Mouse (Mus musculus) lung, postnatal 0 days (tissue): Measurements from ENCODE around the gene Atp1a1. TPM values are rescaled to one million over a fixed set of nuclear protein-coding genes. Genes with fewer than 3 reads are reported as not detected.

ENCODE experiments used
- ATAC-seq: fragments of 200-750 bp; cut with Nextera tagmentation; 2 replicates; pipeline ENCODE4 v1.8.0; 2017; ENCODE audit warnings: moderate library complexity
- DNase-seq: peaks from one replicate; pipeline ENCODE4 v3.0.0-alpha.2; 2016; ENCODE audit warnings: low spot score
- H3K27ac ChIP-seq: fragments of 300-500 bp; sonication (generic); 2 replicates; pipeline ENCODE4 v1.5.1; 2014; ENCODE audit warnings: antibody characterized with exemption, mild to moderate bottlenecking, low read length, mixed read lengths
- H3K27me3 ChIP-seq: fragments of 300-500 bp; sonication (generic); replicated peaks from 2 replicates; pipeline ENCODE4 v1.6.1; 2014; ENCODE audit warnings: low read length, mixed read lengths; ENCODE audit not compliant: insufficient read depth
- H3K36me3 ChIP-seq: fragments of 300-500 bp; sonication (generic); 2 replicates; pipeline ENCODE4 v1.6.1; 2014; ENCODE audit warnings: low read length, mixed read lengths; ENCODE audit not compliant: insufficient read depth
- H3K4me1 ChIP-seq: fragments of 300-500 bp; sonication (generic); 2 replicates; pipeline ENCODE4 v1.6.1; 2014; ENCODE audit warnings: antibody characterized with exemption, low read depth, low read length, mixed read lengths; ENCODE audit not compliant: insufficient read depth
- H3K4me2 ChIP-seq: fragments of 300-500 bp; sonication (generic); replicated peaks from 2 replicates; pipeline ENCODE4 v1.6.1; 2014; ENCODE audit warnings: low read depth, mild to moderate bottlenecking, low read length, moderate library complexity, mixed read lengths
- H3K4me3 ChIP-seq: fragments of 300-500 bp; sonication (generic); 2 replicates; pipeline ENCODE4 v1.5.1; 2014; ENCODE audit warnings: low read depth, low read length
- H3K9ac ChIP-seq: fragments of 300-500 bp; sonication (generic); replicated peaks from 2 replicates; pipeline ENCODE4 v1.6.1; 2014; ENCODE audit warnings: low read depth, mild to moderate bottlenecking
- H3K9me3 ChIP-seq: fragments of 300-500 bp; sonication (generic); 2 replicates; pipeline ENCODE4 v1.6.1; 2016; ENCODE audit warnings: low read length, mixed read lengths
- CTCF ChIP-seq: IDR thresholded peaks from 2 replicates; pipeline ENCODE4 v1.5.1; 2016; ENCODE audit warnings: antibody characterized with exemption, mild to moderate bottlenecking
- EP300 ChIP-seq: IDR thresholded peaks from 2 replicates; pipeline ENCODE4 v1.6.1; 2016; ENCODE audit warnings: antibody characterized with exemption, mild to moderate bottlenecking, control low read depth
- WGBS: fragments of 180-500 bp; shearing (Covaris S2); extraction: QIAGEN DNeasy Blood & Tissue Kit; methylation state at CpG from one replicate; pipeline ENCODE4 v1.1.7; 2014; 5-methylcytosine and 5-hydroxymethylcytosine counted together
- polyA plus RNA-seq: library from polyadenylated mRNA; unstranded; fragments of >200 nt; fragmentation: Nextera tagmentation; extraction: Ambion mirVana; gene quantifications from 2 replicates; pipeline ENCODE4 v1.2.1, GENCODE M21; 2015

The Atp1a1 gene
- polyA plus RNA-seq, 1 experiment from 2014 or later: 136 TPM

DNA sequence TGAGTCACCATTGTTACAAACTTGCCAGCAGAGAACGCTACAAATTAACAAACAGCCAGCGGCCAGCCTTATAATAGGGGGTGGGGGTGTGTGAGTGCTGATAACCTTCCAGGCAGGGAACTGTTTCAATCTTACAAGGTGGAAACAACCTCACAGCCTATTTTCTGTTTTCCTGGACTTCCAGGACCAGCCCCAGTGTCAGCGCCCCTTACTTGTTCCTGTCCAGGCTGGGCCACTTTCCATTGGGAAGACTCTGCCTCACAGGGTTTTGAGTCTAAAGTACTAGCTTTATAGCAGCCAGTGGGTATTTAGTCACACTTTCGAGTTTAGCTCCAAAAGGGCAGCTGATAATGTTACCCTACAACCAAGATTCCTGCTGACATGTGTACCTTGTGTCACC is 2.8 kb downstream of the Atp1a1 start:
- no peaks in the 10 kb centered on the region for H3K36me3 ChIP-seq
- H3K4me1 ChIP-seq: peaks cover 43% of the 10 kb centered on the region
- H3K9ac ChIP-seq: no peak overlapping the region
- no peaks in the 10 kb centered on the region for H3K27me3 ChIP-seq
- H3K4me3 ChIP-seq: no peak overlapping the region
- DNase-seq (no peak), ATAC-seq (no peak)
- WGBS: 41% methylated on average over 4 of the region's 4 CpGs
- H3K9me3 ChIP-seq: no peaks in the 10 kb centered on the region
- peak overlapping the region; percentile 74; the same call in 1 of the 2 replicates for H3K27ac ChIP-seq
- no peak overlapping the region for H3K4me2 ChIP-seq
- no peak for TF ChIP-seq EP300
- no peak for TF ChIP-seq CTCF

DNA sequence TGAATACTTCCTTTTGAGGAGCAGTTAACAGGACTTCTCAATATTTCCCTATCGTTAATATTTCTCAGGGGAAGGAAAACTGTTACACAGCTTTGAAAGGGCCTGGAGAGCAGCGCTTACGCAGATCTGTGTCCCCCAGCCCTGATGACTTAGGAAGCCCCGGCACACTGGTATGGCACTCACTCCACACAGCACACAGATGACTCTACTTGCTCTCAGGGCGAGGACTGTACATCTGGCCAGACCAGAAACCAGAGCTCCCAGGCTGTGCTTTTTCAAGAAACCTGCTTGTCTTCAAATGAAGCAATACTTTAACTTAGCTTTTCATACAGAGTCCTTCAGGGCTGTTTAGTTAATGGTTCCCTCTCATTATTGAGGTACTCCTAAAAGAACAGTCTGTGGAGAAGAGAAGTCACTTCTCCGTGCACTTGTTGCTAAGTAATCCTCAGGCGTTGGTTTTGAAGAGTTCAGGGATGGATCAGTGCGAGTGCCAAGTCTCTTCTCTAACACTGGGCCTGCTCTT is 3.4 kb downstream of the Atp1a1 start:
- no peaks in the 10 kb centered on the region for H3K36me3 ChIP-seq
- DNase-seq (peak; percentile 78), ATAC-seq (0 out of 2 replicates have a peak, but pooled peaks have one; percentile 2)
- peak overlapping the region; percentile 23 for H3K4me2 ChIP-seq
- WGBS: 46% methylated on average over 8 of the region's 8 CpGs
- no peak overlapping the region for H3K9ac ChIP-seq
- no peak for TF ChIP-seq CTCF
- TF ChIP-seq EP300: 0 out of 2 replicates have a peak, but pooled peaks have one; percentile 33
- H3K9me3 ChIP-seq: no peaks in the 10 kb centered on the region
- H3K4me1 ChIP-seq: peaks cover 45% of the 10 kb centered on the region
- no peak overlapping the region for H3K4me3 ChIP-seq
- H3K27me3 ChIP-seq: no peaks in the 10 kb centered on the region
- peak overlapping the region; percentile 74 for H3K27ac ChIP-seq

DNA sequence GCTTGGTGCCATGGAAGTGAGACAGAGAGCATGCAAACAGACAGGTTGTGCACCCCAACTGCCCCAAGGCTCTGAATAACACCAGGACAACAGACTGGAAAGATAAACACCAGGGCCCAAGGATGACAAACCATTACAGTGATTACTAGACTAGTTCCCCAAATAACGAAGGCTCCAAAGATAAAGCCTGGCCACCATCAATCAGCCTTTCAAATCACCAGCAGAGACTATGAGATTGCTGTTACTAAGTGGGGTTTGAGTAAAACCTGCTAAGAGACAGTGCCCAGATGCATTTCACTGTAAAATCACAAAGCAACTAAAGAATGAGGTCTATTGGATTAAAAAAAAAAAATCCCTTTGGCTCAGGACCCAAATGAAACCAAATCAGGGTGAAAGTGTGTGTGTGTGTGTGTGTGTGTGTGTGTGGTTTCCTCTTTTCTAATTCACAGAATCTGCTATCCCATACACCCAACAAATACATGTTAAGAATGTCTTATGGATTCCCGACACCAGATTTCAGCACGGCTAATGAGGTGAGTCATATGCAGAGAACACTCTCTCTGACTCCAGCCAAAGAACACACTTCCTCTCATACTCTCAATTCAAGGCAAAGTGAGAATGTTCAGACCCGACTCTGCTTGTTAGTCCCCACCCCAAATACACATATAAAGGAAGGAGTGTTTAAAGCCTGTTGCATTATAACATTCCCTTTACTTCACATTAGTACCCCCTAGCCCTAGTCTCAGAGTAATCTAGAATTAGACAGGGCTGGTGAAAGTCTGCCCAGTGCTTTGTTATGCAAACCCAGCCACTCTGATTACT is 4.4 kb downstream of the Atp1a1 start:
- Histone ChIP-seq H3K9me3 (no peaks in the 10 kb centered on the region), H3K9ac (no peak overlapping the region), H3K4me3 (no peak overlapping the region), H3K4me2 (peak overlapping the region; percentile 23; the same call in 1 of the 2 replicates), H3K27me3 (no peaks in the 10 kb centered on the region), H3K27ac (peak overlapping the region; percentile 74), H3K36me3 (no peaks in the 10 kb centered on the region), H3K4me1 (peaks cover 47% of the 10 kb centered on the region)
- DNase-seq: peak; percentile 95
- TF ChIP-seq EP300 (peak; percentile 70), CTCF (no peak)
- ATAC-seq: peak; percentile 11; the same call in 1 of the 2 replicates
- WGBS: 15% methylated on average over 4 of the region's 4 CpGs

DNA sequence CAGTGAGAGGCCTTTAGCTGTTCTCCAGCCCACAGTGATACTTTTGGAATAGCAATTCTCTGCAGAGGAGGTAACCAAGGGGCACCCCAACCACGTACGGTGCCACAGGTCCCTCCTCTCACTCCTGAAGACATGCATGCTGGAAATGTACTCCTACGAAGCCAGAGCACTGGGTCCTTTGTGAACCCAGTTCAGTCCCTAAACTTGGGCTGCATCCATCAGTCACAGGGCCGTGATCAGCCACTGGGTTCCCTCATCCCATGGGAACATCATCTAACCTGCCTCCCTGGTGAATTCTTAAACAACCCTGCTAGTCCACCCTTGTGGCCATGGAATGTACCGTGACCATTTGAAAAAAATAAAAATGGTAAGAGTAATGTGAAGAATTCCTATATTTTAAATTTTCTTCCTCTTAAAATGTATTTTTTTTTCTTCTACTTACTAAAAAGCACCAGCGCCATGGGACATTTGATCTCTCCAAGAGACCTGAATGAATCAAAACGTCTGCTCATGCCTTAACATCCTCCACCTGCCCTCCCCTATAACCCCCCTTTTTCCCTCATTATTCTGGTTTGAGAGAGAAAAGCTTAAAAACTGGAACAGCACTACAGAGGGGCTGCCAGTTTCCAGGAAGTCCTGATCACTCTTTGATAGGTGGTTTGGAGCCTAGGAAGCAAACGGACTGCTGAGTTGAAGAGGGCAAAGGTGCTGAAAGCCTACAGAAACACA is 5.1 kb downstream of the Atp1a1 start:
- no peak for DNase-seq
- H3K4me1 ChIP-seq: peaks cover 42% of the 10 kb centered on the region
- H3K4me3 ChIP-seq: no peak overlapping the region
- WGBS: 71% methylated on average over 8 of the region's 8 CpGs
- H3K27me3 ChIP-seq: no peaks in the 10 kb centered on the region
- peak overlapping the region; percentile 74 for H3K27ac ChIP-seq
- no peak overlapping the region for H3K4me2 ChIP-seq
- no peaks in the 10 kb centered on the region for H3K9me3 ChIP-seq
- H3K36me3 ChIP-seq: no peaks in the 10 kb centered on the region
- no peak overlapping the region for H3K9ac ChIP-seq
- no peak for ATAC-seq
- TF ChIP-seq EP300 (no peak), CTCF (no peak)

DNA sequence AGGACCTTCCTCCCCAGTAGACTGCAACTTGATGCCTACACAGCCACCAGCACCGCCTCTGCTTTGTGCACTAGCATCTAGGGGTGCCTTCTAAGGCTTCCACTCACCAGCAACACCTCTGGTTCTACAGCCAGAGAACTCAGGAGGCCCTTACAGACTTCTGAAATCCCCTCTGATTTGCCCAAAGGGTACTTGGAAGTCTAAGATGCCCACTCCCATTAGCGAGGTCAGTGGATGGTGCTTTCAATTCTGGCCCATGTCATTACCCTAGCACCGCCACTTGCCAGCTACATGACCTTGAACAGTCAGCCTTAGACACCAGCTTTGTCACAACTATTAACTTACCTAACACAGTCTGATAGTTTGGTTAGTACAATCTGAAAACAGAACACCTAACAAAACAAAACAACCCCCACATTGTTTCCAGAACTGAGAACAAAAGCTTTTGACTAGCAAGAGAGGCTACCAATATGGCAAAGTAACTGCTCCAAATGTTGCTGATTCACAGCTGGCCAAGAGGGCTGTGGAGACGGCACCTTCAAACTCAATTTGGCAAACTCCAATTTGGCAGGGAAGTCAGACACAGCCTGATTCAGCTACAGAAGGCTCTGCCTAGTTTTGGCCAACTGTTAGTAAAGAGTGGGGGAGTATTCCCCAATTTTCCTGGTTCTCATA is 6.1 kb downstream of the Atp1a1 start:
- TF ChIP-seq CTCF (no peak), EP300 (no peak)
- H3K9me3 ChIP-seq: no peaks in the 10 kb centered on the region
- H3K27me3 ChIP-seq: no peaks in the 10 kb centered on the region
- no peak overlapping the region for H3K27ac ChIP-seq
- no peak for DNase-seq
- H3K4me3 ChIP-seq: no peak overlapping the region
- ATAC-seq: no peak
- no peak overlapping the region for H3K9ac ChIP-seq
- 76% methylated on average over 4 of the region's 4 CpGs for WGBS
- no peak overlapping the region for H3K4me2 ChIP-seq
- H3K36me3 ChIP-seq: no peaks in the 10 kb centered on the region; the same call in 1 of the 2 replicates
- H3K4me1 ChIP-seq: peaks cover 42% of the 10 kb centered on the region
